Comparison of ENCODE assay signal across 8 mouse cellular contexts in genomic region chr7:112217208-112217607, GRCm38 (mm10). TPM values are rescaled to one million over a fixed set of nuclear protein-coding genes. Genes with fewer than 3 reads are reported as not detected.
DNase-seq lines count a peak whose midpoint lies in the region; ATAC-seq and TF ChIP-seq lines count a peak whose summit lies in the region.

No protein-coding gene starts in this region.

- H3K36me3 ChIP-seq in liver, embryonic 12.5 days, result no peaks in the 10 kb centered on the region
- H3K36me3 ChIP-seq in heart, embryonic 14.5 days (ENCODE audit: control insufficient read depth, insufficient read depth, low read length), result no peaks in the 10 kb centered on the region
- H3K36me3 ChIP-seq in myocyte (ENCODE audit: control insufficient read depth, insufficient read depth), result no peaks in the 10 kb centered on the region

- WGBS in liver, embryonic 12.5 days (ENCODE audit: insufficient replicate concordance), result 15% methylated on average over 6 of the region's 6 CpGs
- WGBS in heart, embryonic 14.5 days, result 27% methylated on average over 6 of the region's 6 CpGs

- 0 out of 2 replicates have a peak, but pooled peaks cover 6% of the 10 kb centered on the region for H3K4me1 ChIP-seq in liver, embryonic 12.5 days
- H3K4me1 ChIP-seq in heart, embryonic 14.5 days (ENCODE audit: control insufficient read depth in 2 of 2, insufficient read depth in 2 of 2, low read length in 2 of 2), result peaks cover 23 to 45% of the 10 kb centered on the region in 2 experiments

- H3K9ac ChIP-seq in liver, embryonic 12.5 days, result no peak overlapping the region
- peak overlapping the region; percentile 44; the same call in 1 of the 2 replicates for H3K9ac ChIP-seq in heart, embryonic 14.5 days (ENCODE audit: low read length)

- H3K4me3 ChIP-seq in liver, embryonic 12.5 days, result no peak overlapping the region
- H3K4me3 ChIP-seq in heart, embryonic 14.5 days (ENCODE audit: control insufficient read depth in 1 of 2, insufficient read depth in 1 of 2, low read depth in 1 of 2, low read length in 2 of 2), result no peak overlapping the region
- no peak overlapping the region for H3K4me3 ChIP-seq in myocyte

- H3K79me2 ChIP-seq in myocyte (ENCODE audit: control insufficient read depth, insufficient read depth), result no peaks in the 10 kb centered on the region

- no peak overlapping the region for H3K4me2 ChIP-seq in liver, embryonic 12.5 days
- H3K4me2 ChIP-seq in heart, embryonic 14.5 days (ENCODE audit: low read length), result peak overlapping the region; percentile 11; the same call in 1 of the 2 replicates
- no peak overlapping the region for H3K4me2 ChIP-seq in myocyte (ENCODE audit: low read depth)

- no peak overlapping the region for H3K27ac ChIP-seq in liver, embryonic 12.5 days
- peak overlapping the region; percentile 61 to 66 for H3K27ac ChIP-seq in heart, embryonic 14.5 days (replicated peaks in 1 of 2; ENCODE audit: control insufficient read depth in 1 of 2, insufficient read depth in 1 of 2, low read depth in 2 of 2, low read length in 2 of 2)

- no peaks in the 10 kb centered on the region for H3K27me3 ChIP-seq in liver, embryonic 12.5 days (replicated peaks)
- H3K27me3 ChIP-seq in heart, embryonic 14.5 days (ENCODE audit: control insufficient read depth, insufficient read depth, low read length), result no peaks in the 10 kb centered on the region
- H3K27me3 ChIP-seq in myocyte (ENCODE audit: control insufficient read depth, insufficient read depth, insufficient read length), result no peaks in the 10 kb centered on the region

- H3ac ChIP-seq in myocyte (ENCODE audit: control insufficient read depth, insufficient read length), result no peak overlapping the region

- no peak for ATAC-seq in liver, embryonic 12.5 days
- ATAC-seq in heart, embryonic 14.5 days (ENCODE audit: insufficient number of reproducible peaks, insufficient read depth, low FRiP score, low read depth), result no peak
- no peak for ATAC-seq in frontal cortex, adult (ENCODE audit: low TSS enrichment)

- DNase-seq in liver, result peak; percentile 47
- DNase-seq in kidney, postnatal 10 days, result peak; percentile 73
- DNase-seq in left cerebral cortex, adult 18-20 months (ENCODE audit: low spot score in 2 of 2), result no peak
- no peak for DNase-seq in gastrocnemius, postnatal 25 days

- H3K9me3 ChIP-seq in liver, embryonic 12.5 days (replicated peaks), result 0 out of 2 replicates have a peak, but pooled peaks cover 3% of the 10 kb centered on the region
- 0 out of 2 replicates have a peak, but pooled peaks cover 5% of the 10 kb centered on the region for H3K9me3 ChIP-seq in heart, embryonic 14.5 days (ENCODE audit: control insufficient read depth, low read length)

- no peak for TF ChIP-seq POLR2A in myocyte (IDR thresholded peaks at IDR 0.05; ENCODE audit: insufficient read length, low read depth)

TF ChIP-seq in myocyte, 11 proteins besides CTCF, POLR2A, EP300 and RAD21:
- TF ChIP-seq REST (IDR thresholded peaks at IDR 0.05; ENCODE audit: insufficient read depth, insufficient read length), result no peak
- TF ChIP-seq CEBPB (IDR thresholded peaks at IDR 0.05; ENCODE audit: insufficient read depth, poor library complexity, severe bottlenecking), result peak; percentile 46; the same call in 1 of the 2 replicates

RNA-seq across cellular contexts. Expression of gene Mical2, which starts 8.4 kb away (rescaled TPM):
- 3.4 and 4.1 TPM in 2 replicates for polyA plus RNA-seq in liver, embryonic 12.5 days (2016; fragmentation: Nextera tagmentation; extraction: Ambion mirVana)
- polyA plus RNA-seq in heart, embryonic 14.5 days (2014; fragmentation: Nextera tagmentation; extraction: Ambion mirVana), result 140 and 146 TPM in 2 replicates
- 34.8 TPM for polyA plus RNA-seq in myocyte (2012; fragmentation: generic; extraction: Trizol)
- total RNA-seq in left cerebral cortex, adult 18-20 months (2021), result 100 to 1,000 TPM; 503 to 562 TPM
- total RNA-seq in gastrocnemius, postnatal 25 days (2021), result 100 to 1,000 TPM in 1 of 2 experiments, 10 to 100 TPM in 1; 36.1 to 131 TPM

RNA-seq across cellular contexts. Expression of gene Dkk3, which starts 58.4 kb away (rescaled TPM):
- polyA plus RNA-seq in liver, embryonic 12.5 days (2016; fragmentation: Nextera tagmentation; extraction: Ambion mirVana), result 7.3 and 7.5 TPM in 2 replicates
- polyA plus RNA-seq in heart, embryonic 14.5 days (2014; fragmentation: Nextera tagmentation; extraction: Ambion mirVana), result 65.4 and 86.3 TPM in 2 replicates
- polyA plus RNA-seq in myocyte (2012; fragmentation: generic; extraction: Trizol), result 0.10 TPM
- total RNA-seq in left cerebral cortex, adult 18-20 months (2021), result 100 to 1,000 TPM; 209 to 215 TPM
- total RNA-seq in gastrocnemius, postnatal 25 days (2021), result 1 to 10 TPM; 1.9 to 2.0 TPM

Comparison
In these comparisons a context has a peak if more than half of its experiments do, and no peak if none do; other contexts are left out.
1. DNase-seq: peak in liver (single experiment) and kidney, postnatal 10 days (single experiment); none in left cerebral cortex, adult 18-20 months (0 of 2) and gastrocnemius, postnatal 25 days (single experiment).